Mouse (Mus musculus): ENCODE data around the gene Itm2a. TPM values are rescaled to one million over a fixed set of nuclear protein-coding genes. Genes with fewer than 3 reads are reported as not detected.

Gene Itm2a
- 23.8 TPM for polyA plus RNA-seq (2017; shearing (Covaris generic))

DNA sequence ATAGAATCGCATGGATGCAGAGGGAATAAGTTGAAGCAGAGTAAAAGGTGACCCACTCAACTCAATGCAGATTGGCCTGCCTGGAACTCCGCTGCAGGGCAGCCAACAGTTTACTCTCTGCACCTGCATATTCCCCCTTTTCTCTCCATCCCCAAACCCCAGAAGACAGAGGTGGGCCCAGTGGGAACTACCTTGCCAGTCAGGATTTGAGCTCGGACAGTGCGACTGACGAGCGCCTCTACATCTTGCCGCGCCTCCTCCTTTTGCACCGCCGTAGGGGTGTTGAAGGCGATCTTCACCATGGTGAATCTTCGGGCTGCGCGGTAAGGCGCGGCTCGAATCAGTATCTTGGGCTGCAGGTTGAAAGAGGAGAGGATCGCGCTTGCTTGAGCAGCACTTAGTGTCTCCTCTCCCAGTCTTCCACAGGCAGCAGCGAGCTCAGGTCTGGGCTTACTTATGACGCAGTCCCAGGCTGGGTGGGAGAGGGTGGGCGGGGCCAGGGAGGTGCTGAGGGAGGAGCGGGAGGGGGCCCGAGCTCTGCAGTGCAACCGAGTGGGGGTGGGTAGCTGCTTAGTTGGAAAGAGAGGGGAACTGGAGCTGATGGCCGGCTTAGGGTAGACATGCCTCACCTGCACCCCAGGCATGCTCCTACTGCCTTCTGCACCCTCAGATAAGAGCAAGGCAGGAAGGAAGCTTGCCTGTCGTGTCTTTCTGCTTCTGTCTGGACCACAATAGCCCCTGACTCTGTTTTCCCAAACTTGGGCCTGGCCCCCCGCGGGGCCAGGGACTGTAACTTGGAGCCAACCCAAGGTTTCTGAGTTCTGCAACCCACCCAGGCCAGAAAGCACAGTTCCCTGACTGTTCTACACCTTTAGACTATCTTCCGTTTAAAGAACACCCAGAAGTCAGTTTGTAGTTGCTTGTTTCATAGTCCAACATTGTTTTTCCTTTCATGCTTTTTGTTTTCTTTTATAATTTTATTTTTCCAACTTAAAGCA lies at the start of gene Itm2a:
Itm2a (minus strand) TSS at position 462 of the 998 bp plus-strand sequence.

Other genes starting within 250 kb of the Itm2a start
- gene Gpr174, start 147.5 kb downstream of the Itm2a start, polyA plus RNA-seq (2017; shearing (Covaris generic)): 63.2 TPM